Mouse (Mus musculus) cortical plate, adult 2 months (tissue): ENCODE measurements around the gene Cnp.

Source experiments
- CTCF ChIP-seq: fragments of 200-500 bp; IDR thresholded peaks from 2 replicates; pipeline ENCODE4 v1.5.1; 2011; ENCODE audit warnings: mild to moderate bottlenecking, control low read depth, low read length; ENCODE audit not compliant: insufficient read depth; ENCODE audit errors: extremely low read depth
- POLR2A ChIP-seq: fragments of 200-500 bp; IDR thresholded peaks from 2 replicates; pipeline ENCODE4 v1.6.1; 2011; ENCODE audit warnings: mild to moderate bottlenecking, low read length, control low read depth; ENCODE audit not compliant: insufficient read depth; ENCODE audit errors: extremely low read depth

DNA sequence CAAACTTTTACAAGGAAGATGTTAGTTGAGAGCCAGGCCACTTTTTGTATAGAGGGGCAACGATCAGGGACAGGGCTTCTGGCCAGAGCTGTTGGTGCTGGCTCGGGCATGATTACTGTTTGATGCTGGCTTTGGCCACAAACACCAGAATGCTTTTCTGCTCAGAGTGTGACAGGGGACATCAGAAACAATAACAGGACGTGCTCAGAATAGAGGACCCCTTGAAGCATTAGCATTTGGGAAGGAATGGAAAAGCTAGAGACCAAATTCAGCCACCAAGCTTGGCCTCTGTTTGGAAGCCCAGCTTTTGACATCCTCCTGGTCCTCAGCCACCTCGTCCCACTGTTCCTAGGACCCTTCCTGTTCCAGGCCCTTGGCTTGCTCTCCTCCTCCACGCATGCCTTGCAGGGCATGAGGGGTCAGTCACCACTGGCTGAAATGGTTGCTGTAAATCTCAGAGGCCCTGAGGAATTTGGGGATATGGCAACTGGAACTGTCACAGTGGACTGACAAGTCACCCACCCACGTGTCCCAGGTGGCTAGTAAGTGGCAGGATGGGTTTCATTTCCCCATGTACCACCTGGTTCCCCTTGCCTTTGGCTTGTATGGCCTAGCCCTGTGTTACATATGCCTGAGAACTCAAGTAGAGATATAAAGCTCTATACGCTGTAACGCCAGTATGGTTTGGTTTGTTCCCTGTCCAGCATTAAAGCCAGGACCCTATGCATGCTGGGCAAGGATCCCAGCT lies 3.3 kb downstream of the Cnp start:
- TF ChIP-seq POLR2A (0 out of 2 replicates have a peak, but pooled peaks have one; percentile 18), CTCF (no peak)
